Mouse (Mus musculus) hindbrain, embryonic 11.5 days (tissue): Measurements from ENCODE around the gene Prpsap1. TPM values are rescaled to one million over a fixed set of nuclear protein-coding genes. Genes with fewer than 3 reads are reported as not detected.

Experiments
- ATAC-seq: fragments of 200-750 bp; cut with Nextera tagmentation; 2 replicates; pipeline ENCODE4 v1.8.0; 2017; ENCODE audit warnings: mild to moderate bottlenecking, moderate TSS enrichment, moderate library complexity; ENCODE audit not compliant: low FRiP score
- DNase-seq: peaks from one replicate; pipeline ENCODE4 v3.0.0-alpha.2; 2015; ENCODE audit warnings: low spot score
- H3K27ac ChIP-seq: fragments of 300-500 bp; sonication (generic); 2 replicates; pipeline ENCODE4 v1.5.1; 2014; ENCODE audit warnings: mild to moderate bottlenecking, low read depth, low read length
- H3K27me3 ChIP-seq: fragments of 300-500 bp; sonication (generic); 2 replicates; pipeline ENCODE4 v1.6.1; 2014; ENCODE audit warnings: mild to moderate bottlenecking, low read length, moderate library complexity, mixed read lengths; ENCODE audit not compliant: control insufficient read depth, insufficient read depth
- H3K36me3 ChIP-seq: fragments of 300-500 bp; sonication (generic); 2 replicates; pipeline ENCODE4 v1.6.1; 2014; ENCODE audit warnings: mild to moderate bottlenecking, low read length, moderate library complexity, mixed read lengths; ENCODE audit not compliant: control insufficient read depth, insufficient read depth
- H3K4me1 ChIP-seq: fragments of 300-500 bp; sonication (generic); replicated peaks from 2 replicates; pipeline ENCODE4 v1.6.1; 2014; ENCODE audit warnings: low read length, mixed read lengths; ENCODE audit not compliant: control insufficient read depth, insufficient read depth
- H3K4me2 ChIP-seq: fragments of 300-500 bp; sonication (generic); replicated peaks from 2 replicates; pipeline ENCODE4 v1.6.1; 2014; ENCODE audit warnings: mild to moderate bottlenecking, low read depth, low read length
- H3K4me3 ChIP-seq: fragments of 300-500 bp; sonication (generic); 2 replicates; pipeline ENCODE4 v1.5.1; 2014; ENCODE audit warnings: low read depth, low read length
- H3K9ac ChIP-seq: fragments of 300-500 bp; sonication (generic); 2 replicates; pipeline ENCODE4 v1.6.1; 2014; ENCODE audit warnings: low read depth, low read length
- H3K9me3 ChIP-seq: fragments of 300-500 bp; sonication (generic); 2 replicates; pipeline ENCODE4 v1.6.1; 2016; ENCODE audit warnings: low read length; ENCODE audit not compliant: control insufficient read depth
- WGBS: fragments of 180-500 bp; shearing (Covaris S2); extraction: QIAGEN DNeasy Blood & Tissue Kit; methylation state at CpG from one replicate; pipeline ENCODE4 v1.1.7; 2014; 5-methylcytosine and 5-hydroxymethylcytosine counted together
- polyA plus RNA-seq: library from polyadenylated mRNA; unstranded; fragments of >200 nt; fragmentation: Nextera tagmentation; extraction: Ambion mirVana; gene quantifications from 2 replicates; pipeline ENCODE4 v1.2.1, GENCODE M21; 2014

Prpsap1 gene
- polyA plus RNA-seq, 1 experiment from 2014 or later = 169 TPM

- peak overlapping the region; percentile 46 for H3K4me3 ChIP-seq
- ATAC-seq = peak; percentile 28; the same call in 1 of the 2 replicates
- H3K9me3 ChIP-seq = no peaks in the 10 kb centered on the region
- H3K27me3 ChIP-seq = peaks cover 34% of the 10 kb centered on the region
- H3K4me1 ChIP-seq = peaks cover 27% of the 10 kb centered on the region
- DNase-seq = peak; percentile 75
- H3K4me2 ChIP-seq = peak overlapping the region; percentile 77
- under 1% methylated on average over 47 of the region's 50 CpGs for WGBS
- H3K9ac ChIP-seq = peak overlapping the region; percentile 39; the same call in 1 of the 2 replicates
- no peak overlapping the region for H3K27ac ChIP-seq
- no peaks in the 10 kb centered on the region for H3K36me3 ChIP-seq
Measured at GRCm38 (mm10) chr11:116532810-116533338, 38.9 kb upstream of the Prpsap1 start.

- H3K9ac ChIP-seq = peak overlapping the region; percentile 39; the same call in 1 of the 2 replicates
- peak overlapping the region; percentile 77 for H3K4me2 ChIP-seq
- no peaks in the 10 kb centered on the region for H3K9me3 ChIP-seq
- H3K4me3 ChIP-seq = peak overlapping the region; percentile 46
- ATAC-seq (no peak), DNase-seq (peak; percentile 63)
- H3K36me3 ChIP-seq = no peaks in the 10 kb centered on the region
- WGBS = under 1% methylated on average over 30 of the region's 30 CpGs
- H3K27ac ChIP-seq = no peak overlapping the region
- H3K27me3 ChIP-seq = peaks cover 34% of the 10 kb centered on the region
- H3K4me1 ChIP-seq = peaks cover 27% of the 10 kb centered on the region
Measured at GRCm38 (mm10) chr11:116532262-116532809, 38.3 kb upstream of the Prpsap1 start.

- DNase-seq (peak; percentile 55), ATAC-seq (no peak)
- peak overlapping the region; percentile 77 for H3K4me2 ChIP-seq
- H3K36me3 ChIP-seq = no peaks in the 10 kb centered on the region
- peak overlapping the region; percentile 46 for H3K4me3 ChIP-seq
- WGBS = 3% methylated on average over 48 of the region's 48 CpGs
- peaks cover 27% of the 10 kb centered on the region for H3K4me1 ChIP-seq
- peaks cover 34% of the 10 kb centered on the region for H3K27me3 ChIP-seq
- H3K9ac ChIP-seq = peak overlapping the region; percentile 3; the same call in 1 of the 2 replicates
- H3K27ac ChIP-seq = 0 out of 2 replicates have a peak overlapping the region, but pooled peaks have one; percentile 8
- no peaks in the 10 kb centered on the region for H3K9me3 ChIP-seq
Measured at GRCm38 (mm10) chr11:116531371-116532191, 37.6 kb upstream of the Prpsap1 start.

- H3K9me3 ChIP-seq = no peaks in the 10 kb centered on the region
- H3K27me3 ChIP-seq = peaks cover 34% of the 10 kb centered on the region
- H3K4me3 ChIP-seq = peak within 1 kb of the TSS; percentile 46
- H3K4me2 ChIP-seq = peak within 1 kb of the TSS; percentile 77
- H3K4me1 ChIP-seq = peaks cover 27% of the 10 kb centered on the region
- no peaks in the 10 kb centered on the region for H3K36me3 ChIP-seq
- 0 out of 2 replicates have a peak within 1 kb of the TSS, but pooled peaks have one; percentile 3 for H3K9ac ChIP-seq
- peak; percentile 69 for DNase-seq
- WGBS = 21% methylated on average over 11 of the region's 11 CpGs
- H3K27ac ChIP-seq = peak within 1 kb of the TSS; percentile 49; the same call in 1 of the 2 replicates
- ATAC-seq = no peak
Measured at GRCm38 (mm10) chr11:116530187-116531147, 36.5 kb upstream of the Prpsap1 start, which contains the start of gene Sphk1. TSS of gene Sphk1 (plus strand) at chr11:116530925.

GRCm38 (mm10) chr11:116528636-116529320 lies 34.8 kb upstream of the Prpsap1 start:
- Histone ChIP-seq H3K27ac (no peak overlapping the region), H3K4me1 (peaks cover 23% of the 10 kb centered on the region), H3K36me3 (no peaks in the 10 kb centered on the region), H3K9me3 (no peaks in the 10 kb centered on the region), H3K27me3 (peaks cover 30% of the 10 kb centered on the region), H3K4me2 (no peak overlapping the region), H3K4me3 (no peak overlapping the region), H3K9ac (no peak overlapping the region)
- WGBS = 75% methylated on average over 8 of the region's 8 CpGs
- DNase-seq = no peak
- ATAC-seq = no peak

GRCm38 (mm10) chr11:116523699-116524189 lies 29.7 kb upstream of the Prpsap1 start:
- 53% methylated on average over 5 of the region's 5 CpGs for WGBS
- no peak overlapping the region for H3K27ac ChIP-seq

GRCm38 (mm10) chr11:116522886-116523698 lies 29.1 kb upstream of the Prpsap1 start:
- Histone ChIP-seq H3K9ac (no peak overlapping the region), H3K27me3 (no peaks in the 10 kb centered on the region), H3K27ac (no peak overlapping the region), H3K9me3 (no peaks in the 10 kb centered on the region), H3K4me3 (no peak overlapping the region), H3K36me3 (no peaks in the 10 kb centered on the region), H3K4me2 (no peak overlapping the region), H3K4me1 (no peaks in the 10 kb centered on the region; the same call in 1 of the 2 replicates)
- no peak for DNase-seq
- 62% methylated on average over 16 of the region's 16 CpGs for WGBS
- no peak for ATAC-seq

More at GRCm38 (mm10) chr11:116523699-116524189, 29.7 kb upstream of the Prpsap1 start:
- ATAC-seq = no peak
- Histone ChIP-seq H3K4me1 (no peaks in the 10 kb centered on the region; the same call in 1 of the 2 replicates), H3K9me3 (no peaks in the 10 kb centered on the region), H3K4me3 (no peak overlapping the region), H3K27me3 (no peaks in the 10 kb centered on the region), H3K9ac (no peak overlapping the region), H3K4me2 (no peak overlapping the region), H3K36me3 (no peaks in the 10 kb centered on the region)
- DNase-seq = no peak
